Mouse (Mus musculus) kidney, embryonic 14.5 days (tissue): Measurements from ENCODE around the gene Dmrt3. TPM values are rescaled to one million over a fixed set of nuclear protein-coding genes. Genes with fewer than 3 reads are reported as not detected.
A peak's percentile ranks its signal among the peaks of the same experiment; 100 is the strongest.

ENCODE experiments used
- ATAC-seq: fragments of 200-750 bp; cut with Nextera tagmentation; 2 replicates; pipeline ENCODE4 v1.8.0; 2017; ENCODE audit warnings: moderate number of reproducible peaks, mild to moderate bottlenecking, moderate TSS enrichment, moderate library complexity; ENCODE audit not compliant: low FRiP score, low TSS enrichment
- H3K27ac ChIP-seq: fragments of 300-500 bp; sonication (generic); 2 replicates; pipeline ENCODE4 v1.5.1; 2014; ENCODE audit warnings: low read depth, mild to moderate bottlenecking, low read length, moderate library complexity, mixed read lengths
- H3K27me3 ChIP-seq: fragments of 300-500 bp; sonication (generic); 2 replicates; pipeline ENCODE4 v1.6.1; 2014; ENCODE audit warnings: mild to moderate bottlenecking, low read length; ENCODE audit not compliant: control insufficient read depth, insufficient read depth
- H3K36me3 ChIP-seq: fragments of 300-500 bp; sonication (generic); 2 replicates; pipeline ENCODE4 v1.6.1; 2014; ENCODE audit warnings: low read length, mixed read lengths; ENCODE audit not compliant: control insufficient read depth, insufficient read depth
- H3K4me1 ChIP-seq: fragments of 300-500 bp; sonication (generic); 2 replicates; pipeline ENCODE4 v1.6.1; 2014; ENCODE audit warnings: low read length, mixed read lengths; ENCODE audit not compliant: control insufficient read depth, insufficient read depth
- H3K4me2 ChIP-seq: fragments of 300-500 bp; sonication (generic); replicated peaks from 2 replicates; pipeline ENCODE4 v1.6.1; 2014; ENCODE audit warnings: low read depth, mild to moderate bottlenecking, low read length
- H3K4me3 ChIP-seq: fragments of 300-500 bp; sonication (generic); 2 replicates; pipeline ENCODE4 v1.5.1; 2014; ENCODE audit warnings: mild to moderate bottlenecking, low read length
- H3K9ac ChIP-seq: fragments of 300-500 bp; sonication (generic); 2 replicates; pipeline ENCODE4 v1.6.1; 2014; ENCODE audit warnings: low read depth, mild to moderate bottlenecking, low read length, moderate library complexity
- H3K9me3 ChIP-seq: fragments of 300-500 bp; sonication (generic); 2 replicates; pipeline ENCODE4 v1.6.1; 2016; ENCODE audit warnings: low read length; ENCODE audit not compliant: control insufficient read depth
- WGBS: fragments of 180-500 bp; shearing (Covaris S2); extraction: QIAGEN DNeasy Blood & Tissue Kit; methylation state at CpG from one replicate; pipeline ENCODE4 v1.1.7; 2014; 5-methylcytosine and 5-hydroxymethylcytosine counted together
- polyA plus RNA-seq: library from polyadenylated mRNA; unstranded; fragments of >200 nt; fragmentation: Nextera tagmentation; extraction: Ambion mirVana; gene quantifications from 2 replicates; pipeline ENCODE4 v1.2.1, GENCODE M21; 2014

Gene Dmrt3
- not detected in 2 replicates for polyA plus RNA-seq

DNA sequence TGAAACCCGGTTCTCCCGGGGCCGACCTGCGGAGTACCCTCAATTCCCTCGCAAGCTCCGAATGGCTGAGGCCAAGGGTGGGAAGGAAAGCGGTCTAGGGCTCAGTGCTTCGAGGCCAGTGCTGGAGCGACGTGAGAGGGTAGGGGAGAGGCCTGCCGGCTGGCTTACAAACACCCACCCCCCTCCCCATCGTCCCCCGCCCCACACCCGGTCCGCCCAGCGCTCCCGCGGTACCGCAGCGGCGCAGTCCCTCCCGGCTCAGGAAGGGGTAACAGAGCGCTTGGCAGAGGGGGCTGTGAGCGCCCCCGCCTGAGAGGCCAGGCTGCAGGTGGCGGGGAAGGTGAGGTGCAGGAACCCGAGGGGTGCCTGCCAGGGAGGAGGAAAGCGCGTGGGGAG is at the start of gene Dmrt3:
Gene Dmrt3 (plus strand): TSS at position 287 of the 396 bp plus-strand sequence.
- H3K36me3 ChIP-seq = no peaks in the 10 kb centered on the region
- no peaks in the 10 kb centered on the region for H3K9me3 ChIP-seq
- peaks cover 98% of the 10 kb centered on the region for H3K27me3 ChIP-seq
- H3K27ac ChIP-seq = no peak within 1 kb of the TSS
- H3K9ac ChIP-seq = no peak within 1 kb of the TSS; the same call in 1 of the 2 replicates
- under 1% methylated on average over 22 of the region's 29 CpGs for WGBS
- H3K4me2 ChIP-seq = peak within 1 kb of the TSS; percentile 45
- peak within 1 kb of the TSS; percentile 36 for H3K4me3 ChIP-seq
- peaks cover 16% of the 10 kb centered on the region for H3K4me1 ChIP-seq
- ATAC-seq = 0 out of 2 replicates have a peak, but pooled peaks have one; percentile 25

DNA sequence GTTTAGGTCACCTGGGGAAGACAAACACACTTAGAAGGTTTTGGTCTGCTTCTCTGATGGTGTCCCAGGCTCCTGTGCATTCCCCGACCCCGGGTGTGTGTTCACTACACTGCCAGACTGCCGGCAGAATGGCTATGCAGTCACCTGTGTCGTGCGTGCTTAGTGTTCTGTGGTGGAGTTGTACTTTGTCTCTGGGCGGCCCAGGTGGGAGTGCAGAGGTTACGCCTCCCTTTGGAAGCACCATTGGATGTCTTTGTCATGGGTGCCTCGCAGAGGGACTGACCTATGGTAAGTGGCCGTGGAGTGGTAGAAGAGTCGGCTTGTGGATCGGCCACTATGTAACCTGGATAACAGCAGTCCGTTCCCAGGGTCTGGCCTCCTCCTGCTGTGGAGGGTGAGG is 45.7 kb upstream of the Dmrt3 start:
- no peak overlapping the region for H3K27ac ChIP-seq
- no peak overlapping the region for H3K9ac ChIP-seq
- ATAC-seq = no peak
- H3K4me3 ChIP-seq = no peak overlapping the region
- H3K4me2 ChIP-seq = no peak overlapping the region
- H3K27me3 ChIP-seq = peaks cover 28% of the 10 kb centered on the region; the same call in 1 of the 2 replicates
- 43% methylated on average over 12 of the region's 12 CpGs for WGBS
- no peaks in the 10 kb centered on the region for H3K36me3 ChIP-seq
- H3K4me1 ChIP-seq = no peaks in the 10 kb centered on the region
- no peaks in the 10 kb centered on the region for H3K9me3 ChIP-seq

DNA sequence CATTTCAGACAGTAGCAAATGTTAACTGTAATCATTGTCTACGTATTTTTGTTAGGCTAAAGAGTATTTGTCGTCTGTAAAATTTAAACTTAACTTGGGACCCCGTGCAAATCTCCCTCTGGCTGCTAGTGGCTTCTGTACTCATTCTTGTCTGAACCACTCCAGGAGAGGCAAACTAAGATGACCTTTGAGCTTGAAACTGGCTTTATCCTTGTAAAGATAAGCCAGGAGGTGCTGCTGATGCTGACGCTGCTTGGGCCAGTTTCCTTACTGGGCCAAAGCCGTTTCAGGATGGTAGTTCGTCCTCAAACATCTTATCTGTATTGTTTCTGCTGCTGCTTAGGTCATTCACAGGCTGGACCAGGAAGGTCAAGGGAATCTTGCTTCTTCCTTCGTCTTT is 40.3 kb upstream of the Dmrt3 start:
- no peaks in the 10 kb centered on the region for H3K9me3 ChIP-seq
- H3K9ac ChIP-seq = no peak overlapping the region
- H3K4me2 ChIP-seq = no peak overlapping the region
- ATAC-seq = no peak
- H3K36me3 ChIP-seq = no peaks in the 10 kb centered on the region
- H3K4me1 ChIP-seq = no peaks in the 10 kb centered on the region
- H3K4me3 ChIP-seq = no peak overlapping the region
- H3K27me3 ChIP-seq = peaks cover 32% of the 10 kb centered on the region
- WGBS = 88% methylated on average over 7 of the region's 7 CpGs
- no peak overlapping the region for H3K27ac ChIP-seq

DNA sequence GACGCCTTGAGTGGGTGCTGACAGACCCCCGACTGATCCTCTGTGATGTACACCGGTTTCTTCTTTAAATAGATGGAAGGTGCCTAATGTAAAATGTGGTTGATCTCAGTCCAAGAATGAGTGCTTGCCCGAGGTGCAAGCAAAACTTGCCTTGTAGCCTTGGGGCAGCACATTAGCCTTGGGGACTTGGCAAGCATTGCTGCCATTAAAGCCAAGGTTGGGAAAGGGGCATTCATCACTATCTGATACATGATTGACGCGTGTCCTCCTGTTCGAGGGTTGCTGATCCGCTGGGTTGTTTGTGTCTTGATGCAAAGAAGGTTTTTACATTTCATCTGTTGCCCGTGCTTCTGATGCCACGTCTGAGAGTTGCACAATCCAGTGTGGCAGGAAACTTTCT is 35.7 kb upstream of the Dmrt3 start:
- H3K36me3 ChIP-seq = no peaks in the 10 kb centered on the region
- H3K4me2 ChIP-seq = no peak overlapping the region
- no peaks in the 10 kb centered on the region for H3K4me1 ChIP-seq
- no peak overlapping the region for H3K9ac ChIP-seq
- peaks cover 42% of the 10 kb centered on the region for H3K27me3 ChIP-seq
- H3K9me3 ChIP-seq = no peaks in the 10 kb centered on the region
- no peak for ATAC-seq
- no peak overlapping the region for H3K27ac ChIP-seq
- H3K4me3 ChIP-seq = no peak overlapping the region
- 53% methylated on average over 10 of the region's 10 CpGs for WGBS

DNA sequence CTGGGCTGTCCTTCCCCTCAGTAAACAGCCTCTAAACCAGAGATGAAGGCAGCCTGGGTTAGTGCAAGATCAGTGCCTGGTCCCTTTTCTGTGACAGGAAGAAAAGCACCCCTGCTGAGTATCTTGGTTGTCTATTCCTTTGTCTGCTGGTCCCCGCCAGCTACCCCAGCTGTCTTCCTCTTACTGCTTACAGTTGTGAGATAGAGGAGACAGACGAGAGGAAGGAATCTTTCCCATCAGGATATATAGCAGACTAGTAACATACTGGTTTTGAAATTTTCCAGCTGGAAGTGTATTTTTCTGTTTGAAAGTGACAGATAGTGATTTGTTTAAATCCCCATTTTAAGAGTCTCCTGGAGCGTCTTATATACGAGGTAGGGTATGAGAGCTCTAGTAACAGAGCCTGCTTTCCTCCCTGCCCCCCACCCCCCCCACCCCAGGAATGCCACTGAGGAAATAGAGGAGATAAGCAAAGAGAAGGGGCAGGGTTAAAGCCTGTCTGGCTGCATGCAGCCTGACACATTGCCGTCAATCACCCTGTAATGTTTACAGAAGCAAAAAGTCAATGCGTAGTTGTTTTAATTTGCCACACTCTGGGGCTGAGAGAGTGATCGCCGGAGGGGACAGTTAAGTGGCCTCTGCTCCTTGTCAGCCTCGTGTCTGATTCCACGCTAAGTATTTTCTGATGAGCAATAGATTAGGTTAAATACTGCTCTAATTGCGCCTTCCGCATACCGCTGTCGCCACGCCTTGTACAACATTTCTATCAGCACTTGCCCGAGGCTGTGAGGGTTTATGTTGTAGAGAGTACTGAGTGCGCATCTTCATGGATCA is 34.9 kb upstream of the Dmrt3 start:
- 15% methylated on average over 17 of the region's 17 CpGs for WGBS
- Histone ChIP-seq H3K9me3 (no peaks in the 10 kb centered on the region), H3K36me3 (no peaks in the 10 kb centered on the region), H3K4me2 (no peak overlapping the region), H3K27me3 (peaks cover 38% of the 10 kb centered on the region), H3K4me3 (no peak overlapping the region), H3K4me1 (no peaks in the 10 kb centered on the region), H3K27ac (no peak overlapping the region), H3K9ac (no peak overlapping the region)
- peak; percentile 60; the same call in 1 of the 2 replicates for ATAC-seq

DNA sequence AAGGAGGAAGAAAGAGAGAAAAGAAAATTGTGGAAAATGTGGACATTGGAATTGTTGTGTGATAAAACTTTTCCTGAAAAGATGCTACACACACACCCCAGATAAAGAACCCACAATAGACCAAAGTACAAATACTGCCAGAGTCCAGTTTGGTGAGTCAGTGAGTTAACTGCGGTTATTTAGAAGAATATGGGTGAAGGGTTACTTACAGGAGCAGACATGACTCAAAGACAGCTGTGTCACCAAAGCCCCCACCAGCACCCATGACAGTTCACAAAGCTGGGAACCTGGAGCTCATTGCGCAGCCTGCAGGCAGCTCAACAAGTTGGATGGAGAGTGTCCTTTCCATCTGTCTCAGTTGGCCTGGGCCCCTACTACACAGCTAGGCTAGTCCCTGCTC is 31.7 kb upstream of the Dmrt3 start:
- Histone ChIP-seq H3K4me1 (no peaks in the 10 kb centered on the region), H3K4me3 (no peak overlapping the region), H3K27ac (no peak overlapping the region), H3K27me3 (peaks cover 31% of the 10 kb centered on the region), H3K36me3 (no peaks in the 10 kb centered on the region), H3K9ac (no peak overlapping the region), H3K4me2 (no peak overlapping the region), H3K9me3 (no peaks in the 10 kb centered on the region)
- WGBS = 95% methylated on average over 2 of the region's 2 CpGs
- no peak for ATAC-seq

DNA sequence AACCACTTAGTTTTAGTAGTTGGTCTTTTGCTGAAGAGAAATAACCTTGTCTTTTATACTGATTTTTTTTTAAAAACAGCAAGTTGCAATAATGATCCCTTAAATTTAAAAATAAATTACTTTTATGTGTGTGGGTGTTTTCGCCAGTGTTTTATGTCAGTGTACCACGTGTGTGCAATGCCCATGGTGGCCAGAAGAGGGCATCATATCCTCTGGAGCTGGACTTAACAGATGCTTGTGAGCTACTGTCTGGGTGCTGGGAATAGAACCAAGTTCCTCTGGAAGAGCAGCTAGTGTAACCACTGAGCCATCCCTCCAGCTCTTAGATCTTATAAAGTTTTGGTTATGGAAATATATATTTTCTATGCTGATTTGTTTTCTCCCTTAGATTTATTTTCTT is 30.7 kb upstream of the Dmrt3 start:
- Histone ChIP-seq H3K9ac (no peak overlapping the region), H3K4me3 (no peak overlapping the region), H3K27me3 (peaks cover 30% of the 10 kb centered on the region), H3K9me3 (no peaks in the 10 kb centered on the region), H3K36me3 (no peaks in the 10 kb centered on the region), H3K4me2 (no peak overlapping the region), H3K27ac (no peak overlapping the region), H3K4me1 (no peaks in the 10 kb centered on the region)
- no peak for ATAC-seq
- WGBS = 91% methylated on average over 2 of the region's 2 CpGs

DNA sequence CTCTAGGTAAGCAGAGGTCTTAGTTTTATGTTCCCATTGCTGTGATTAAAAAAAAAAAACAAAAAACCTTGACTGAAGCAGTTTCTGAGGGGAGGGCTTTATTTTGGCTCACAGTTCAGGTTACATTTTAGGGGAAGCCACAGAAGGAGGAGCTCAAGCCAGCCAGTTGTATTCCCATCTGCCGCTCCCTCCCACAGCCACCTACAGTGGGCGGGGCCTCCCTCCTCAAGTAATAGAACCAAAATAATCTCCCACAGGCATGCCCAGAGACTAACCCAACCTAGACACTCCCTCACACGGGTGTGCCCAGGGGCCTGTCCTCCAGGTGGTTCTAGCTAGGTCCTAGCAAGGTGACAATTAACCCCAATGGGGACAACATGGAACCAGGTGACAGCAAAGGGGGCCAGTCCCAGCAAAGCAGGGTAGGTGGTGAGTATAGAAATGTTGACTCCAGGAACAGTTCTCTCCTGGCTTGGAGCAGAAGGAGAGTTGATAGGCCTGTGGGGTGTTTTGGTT is 12.3 kb upstream of the Dmrt3 start:
- no peaks in the 10 kb centered on the region for H3K9me3 ChIP-seq
- H3K4me1 ChIP-seq = no peaks in the 10 kb centered on the region
- no peak overlapping the region for H3K27ac ChIP-seq
- no peaks in the 10 kb centered on the region for H3K36me3 ChIP-seq
- 71% methylated on average over 3 of the region's 3 CpGs for WGBS
- peaks cover 85% of the 10 kb centered on the region for H3K27me3 ChIP-seq
- no peak overlapping the region for H3K4me3 ChIP-seq
- no peak overlapping the region for H3K4me2 ChIP-seq
- ATAC-seq = no peak
- H3K9ac ChIP-seq = no peak overlapping the region

DNA sequence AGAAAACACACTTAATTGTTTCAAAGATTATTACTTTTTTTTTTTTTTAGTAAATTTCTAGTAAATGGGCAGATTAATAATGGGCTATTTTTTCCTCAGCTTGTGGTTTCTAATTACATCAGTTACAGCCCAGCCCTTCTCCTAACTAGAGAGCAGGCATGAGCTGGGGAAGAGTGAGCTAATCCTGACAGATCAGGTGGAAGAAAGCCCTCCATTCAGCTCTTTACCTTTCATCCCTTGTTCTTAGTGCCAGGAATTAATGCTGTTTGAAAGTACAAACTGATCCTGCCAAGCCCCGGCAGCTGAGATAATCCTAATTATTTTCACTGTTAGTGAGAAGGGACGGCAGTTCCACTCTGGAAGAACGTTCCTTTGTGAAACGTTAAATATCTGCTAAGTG is 11.5 kb upstream of the Dmrt3 start:
- H3K27me3 ChIP-seq = peaks cover 85% of the 10 kb centered on the region

More for the DNA sequence above, 11.5 kb upstream of the Dmrt3 start:
- Histone ChIP-seq H3K4me2 (no peak overlapping the region), H3K36me3 (no peaks in the 10 kb centered on the region), H3K4me3 (no peak overlapping the region), H3K9me3 (no peaks in the 10 kb centered on the region), H3K4me1 (no peaks in the 10 kb centered on the region), H3K9ac (no peak overlapping the region), H3K27ac (no peak overlapping the region)
- WGBS = 21% methylated on average over 4 of the region's 4 CpGs
- ATAC-seq = no peak
